Mouse (Mus musculus) cerebellum, adult 9-11 months (tissue): Measurements from ENCODE around the gene Sfta2.

ENCODE experiments used
- DNase-seq: peaks from one replicate; pipeline ENCODE4 v3.0.0; 2022

Gene Sfta2

GRCm38 (mm10) chr17:35593786-35594185 lies 7.6 kb upstream of the Sfta2 start:
- DNase-seq: no peak

- DNase-seq: no peak
Measured at GRCm38 (mm10) chr17:35594456-35594855, 6.9 kb upstream of the Sfta2 start.

- no peak for DNase-seq
Measured at GRCm38 (mm10) chr17:35597399-35597798, 4.0 kb upstream of the Sfta2 start.

- no peak for DNase-seq
Measured at GRCm38 (mm10) chr17:35601736-35602354, 496 bp downstream of the Sfta2 start.

- no peak for DNase-seq
Measured at GRCm38 (mm10) chr17:35617127-35617526, 15.8 kb downstream of the Sfta2 start.

- no peak for DNase-seq
Measured at GRCm38 (mm10) chr17:35626537-35626936, 25.2 kb downstream of the Sfta2 start, which contains the start of gene Gm9573. TSS of gene Gm9573 (minus strand) at chr17:35626637.

- DNase-seq: no peak
Measured at GRCm38 (mm10) chr17:35633992-35634391, 32.6 kb downstream of the Sfta2 start.

GRCm38 (mm10) chr17:35635202-35635601 lies 33.9 kb downstream of the Sfta2 start:
- no peak for DNase-seq

- DNase-seq: peak; percentile 77
Measured at GRCm38 (mm10) chr17:35635699-35636111, 34.4 kb downstream of the Sfta2 start.

- DNase-seq: peak; percentile 56
Measured at GRCm38 (mm10) chr17:35636363-35636762, 35.0 kb downstream of the Sfta2 start.

- DNase-seq: no peak
Measured at GRCm38 (mm10) chr17:35638475-35639190, 37.3 kb downstream of the Sfta2 start.

- DNase-seq: no peak
Measured at GRCm38 (mm10) chr17:35639352-35639751, 38.0 kb downstream of the Sfta2 start.

- no peak for DNase-seq
Measured at GRCm38 (mm10) chr17:35643609-35644236, 42.4 kb downstream of the Sfta2 start, which contains the start of gene Mucl3. TSS of gene Mucl3 (minus strand) at chr17:35643695.

- no peak for DNase-seq
Measured at GRCm38 (mm10) chr17:35649429-35649828, 48.1 kb downstream of the Sfta2 start.

- DNase-seq: no peak
Measured at GRCm38 (mm10) chr17:35653086-35653485, 51.7 kb downstream of the Sfta2 start.

- peak; percentile 47 for DNase-seq
Measured at GRCm38 (mm10) chr17:35665957-35666515, 64.7 kb downstream of the Sfta2 start.

GRCm38 (mm10) chr17:35666851-35667256 lies 65.5 kb downstream of the Sfta2 start:
- no peak for DNase-seq

- DNase-seq: peak; percentile 98
Measured at GRCm38 (mm10) chr17:35667334-35668065, 66.2 kb downstream of the Sfta2 start, which contains the start of gene Vars2. TSS of gene Vars2 (minus strand) at chr17:35667592.

- DNase-seq: no peak
Measured at GRCm38 (mm10) chr17:35669731-35670130, 68.4 kb downstream of the Sfta2 start.

GRCm38 (mm10) chr17:35671846-35672245 lies 70.5 kb downstream of the Sfta2 start:
- no peak for DNase-seq

GRCm38 (mm10) chr17:35672527-35672926 lies 71.2 kb downstream of the Sfta2 start:
- DNase-seq: peak; percentile 59

GRCm38 (mm10) chr17:35673416-35674035 lies 72.2 kb downstream of the Sfta2 start, which contains the start of gene Gtf2h4:
TSS of gene Gtf2h4 (minus strand) at chr17:35673739.
- peak; percentile 94 for DNase-seq
